Mouse (Mus musculus) liver, embryonic 14.5 days (tissue): ENCODE measurements at regions not wholly inside any gene's neighbourhood (a gene's known extent, or its start where the extent isn't known, plus 50 kb on each side); places are given as distances from the start of the nearest gene placed in this dataset.
"Not testable (repeated sequence)": the region's sequence is repeated elsewhere in the genome, so short reads cannot be mapped to it uniquely, and the experiment has no call there.

Experiments
- CTCF ChIP-seq: IDR thresholded peaks from 2 replicates; pipeline ENCODE4 v1.5.1; 2016; ENCODE audit warnings: antibody characterized with exemption, low read depth, control low read depth
- EP300 ChIP-seq: IDR thresholded peaks from 2 replicates; pipeline ENCODE4 v1.6.1; 2016; ENCODE audit warnings: antibody characterized with exemption, low read depth

DNA sequence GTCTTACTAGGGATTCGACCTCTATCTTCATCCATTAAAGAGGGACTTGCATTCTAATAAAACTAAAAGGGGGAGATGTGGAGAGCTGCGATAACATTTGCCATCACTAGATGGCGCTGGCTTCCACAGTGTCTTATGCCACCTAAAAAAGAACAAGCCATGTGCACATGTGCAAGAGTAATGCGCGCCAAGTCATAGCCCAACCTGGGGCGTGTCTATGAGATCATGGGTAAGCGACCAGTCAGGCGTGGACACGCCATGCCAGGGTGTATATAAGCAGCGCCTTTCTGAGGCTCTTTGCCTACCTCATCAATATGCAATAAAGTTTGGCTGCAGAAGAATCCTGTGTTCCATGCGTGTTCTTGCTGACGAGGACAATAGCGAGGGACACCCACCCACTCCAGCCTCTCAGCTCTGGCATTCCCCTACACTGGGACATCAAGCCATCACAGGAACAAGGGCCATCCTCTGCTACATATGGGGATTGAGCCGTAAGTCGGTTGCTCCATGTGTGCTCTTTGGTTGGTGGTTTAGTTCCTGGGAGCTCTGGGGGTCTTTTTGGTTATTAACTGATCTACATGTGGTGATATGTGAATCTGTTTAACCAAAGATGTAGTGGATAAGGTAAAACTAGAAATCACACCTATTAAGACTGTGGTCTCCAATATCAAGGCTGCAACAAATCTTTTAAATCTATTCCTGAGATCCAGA is 73.1 kb downstream of the Prl2c2 start:
- peak; percentile 56 for TF ChIP-seq CTCF
- not testable (repeated sequence) for TF ChIP-seq EP300
